Mouse (Mus musculus) heart, embryonic 14.5 days (tissue): ENCODE results near the gene Nek10. TPM values are rescaled to one million over a fixed set of nuclear protein-coding genes. Genes with fewer than 3 reads are reported as not detected.

Source experiments
- polyA plus RNA-seq: library from polyadenylated mRNA; unstranded; fragments of >200 nt; fragmentation: Nextera tagmentation; extraction: Ambion mirVana; gene quantifications from 2 replicates; pipeline ENCODE4 v1.2.1, GENCODE M21; 2014

The Nek10 gene
- polyA plus RNA-seq, 1 experiment from 2014 or later = 0.04 TPM

Other genes with a start within 250 kb of the Nek10 start
- 12.6 and 13.1 TPM in 2 replicates for gene Slc4a7, start 101.1 kb upstream of the Nek10 start, polyA plus RNA-seq